Mouse (Mus musculus): ENCODE measurements at regions not wholly inside any gene's neighbourhood (a gene's known extent, or its start where the extent isn't known, plus 50 kb on each side); places are given as distances from the start of the nearest gene placed in this dataset.

- H3K9ac ChIP-seq = no peak overlapping the region
- no peak overlapping the region for H3K4me2 ChIP-seq
- no peak overlapping the region for H3K27ac ChIP-seq (ENCODE audit: low read depth)
- DNase-seq (no peak), ATAC-seq (ENCODE audit: insufficient read depth) (no peak)
- H3K27me3 ChIP-seq (ENCODE audit: insufficient read depth, low read length) = no peaks in the 10 kb centered on the region
- H3K4me3 ChIP-seq (ENCODE audit: low read depth, low read length) = no peak overlapping the region
- no peaks in the 10 kb centered on the region for H3K36me3 ChIP-seq (ENCODE audit: insufficient read depth)
- H3K9me3 ChIP-seq (ENCODE audit: low read depth, low read length) = no peaks in the 10 kb centered on the region
- H3K4me1 ChIP-seq (ENCODE audit: insufficient read depth) = no peaks in the 10 kb centered on the region
- no peak for TF ChIP-seq CTCF (IDR thresholded peaks at IDR 0.05; ENCODE audit: low read depth)
- 92% methylated on average over 1 of the region's 1 CpGs for WGBS
Measured at GRCm38 (mm10) chr10:101324537-101324936, 356.8 kb upstream of the Mgat4c start.

- Histone ChIP-seq H3K4me2 (no peak overlapping the region), H3K27me3 (ENCODE audit: insufficient read depth, low read length) (no peaks in the 10 kb centered on the region), H3K9ac (no peak overlapping the region), H3K36me3 (ENCODE audit: insufficient read depth) (no peaks in the 10 kb centered on the region), H3K9me3 (ENCODE audit: low read depth, low read length) (no peaks in the 10 kb centered on the region), H3K4me3 (ENCODE audit: low read depth, low read length) (no peak overlapping the region), H3K4me1 (ENCODE audit: insufficient read depth) (no peaks in the 10 kb centered on the region), H3K27ac (ENCODE audit: low read depth) (no peak overlapping the region)
- DNase-seq = no peak
- no peak for TF ChIP-seq CTCF (IDR thresholded peaks at IDR 0.05; ENCODE audit: low read depth)
- ATAC-seq (ENCODE audit: insufficient read depth) = no peak
- 87% methylated on average over 1 of the region's 1 CpGs for WGBS
Measured at GRCm38 (mm10) chr10:101328545-101328944, 352.7 kb upstream of the Mgat4c start.

GRCm38 (mm10) chr10:101330109-101330508, 351.2 kb upstream of the Mgat4c start:
- Histone ChIP-seq H3K36me3 (ENCODE audit: insufficient read depth) (no peaks in the 10 kb centered on the region), H3K9ac (no peak overlapping the region), H3K27ac (ENCODE audit: low read depth) (no peak overlapping the region), H3K27me3 (ENCODE audit: insufficient read depth, low read length) (no peaks in the 10 kb centered on the region), H3K4me2 (no peak overlapping the region), H3K4me3 (ENCODE audit: low read depth, low read length) (no peak overlapping the region), H3K9me3 (ENCODE audit: low read depth, low read length) (no peaks in the 10 kb centered on the region), H3K4me1 (ENCODE audit: insufficient read depth) (no peaks in the 10 kb centered on the region)
- DNase-seq (no peak), ATAC-seq (ENCODE audit: insufficient read depth) (no peak)
- TF ChIP-seq CTCF (IDR thresholded peaks at IDR 0.05; ENCODE audit: low read depth) = no peak
- WGBS = 59% methylated on average over 3 of the region's 3 CpGs

- TF ChIP-seq CTCF (IDR thresholded peaks at IDR 0.05; ENCODE audit: low read depth) = no peak
- no peak overlapping the region for H3K9ac ChIP-seq
- H3K4me3 ChIP-seq (ENCODE audit: low read depth, low read length) = no peak overlapping the region
- DNase-seq (no peak), ATAC-seq (ENCODE audit: insufficient read depth) (no peak)
- no peaks in the 10 kb centered on the region for H3K36me3 ChIP-seq (ENCODE audit: insufficient read depth)
- no peak overlapping the region for H3K27ac ChIP-seq (ENCODE audit: low read depth)
- no peaks in the 10 kb centered on the region for H3K9me3 ChIP-seq (ENCODE audit: low read depth, low read length)
- WGBS = 79% methylated on average over 1 of the region's 3 CpGs
- H3K4me2 ChIP-seq = no peak overlapping the region
- H3K27me3 ChIP-seq (ENCODE audit: insufficient read depth, low read length) = no peaks in the 10 kb centered on the region
- no peaks in the 10 kb centered on the region for H3K4me1 ChIP-seq (ENCODE audit: insufficient read depth)
Measured at GRCm38 (mm10) chr10:101335136-101335535, 346.2 kb upstream of the Mgat4c start.

- no peak overlapping the region for H3K27ac ChIP-seq (ENCODE audit: low read depth)
- H3K4me2 ChIP-seq = no peak overlapping the region
- H3K4me3 ChIP-seq (ENCODE audit: low read depth, low read length) = no peak overlapping the region
- no peak overlapping the region for H3K9ac ChIP-seq
- no peaks in the 10 kb centered on the region for H3K9me3 ChIP-seq (ENCODE audit: low read depth, low read length)
- no peaks in the 10 kb centered on the region for H3K36me3 ChIP-seq (ENCODE audit: insufficient read depth)
- no peaks in the 10 kb centered on the region for H3K27me3 ChIP-seq (ENCODE audit: insufficient read depth, low read length)
- DNase-seq (no peak), ATAC-seq (ENCODE audit: insufficient read depth) (no peak)
- TF ChIP-seq CTCF (IDR thresholded peaks at IDR 0.05; ENCODE audit: low read depth) = no peak
- WGBS = 69% methylated on average over 3 of the region's 3 CpGs
- no peaks in the 10 kb centered on the region for H3K4me1 ChIP-seq (ENCODE audit: insufficient read depth)
Measured at GRCm38 (mm10) chr10:101339565-101339964, 341.7 kb upstream of the Mgat4c start.

- no peak for ATAC-seq (ENCODE audit: insufficient read depth)
- TF ChIP-seq CTCF (IDR thresholded peaks at IDR 0.05; ENCODE audit: low read depth) = no peak
- no peak overlapping the region for H3K4me3 ChIP-seq (ENCODE audit: low read depth, low read length)
- H3K27me3 ChIP-seq (ENCODE audit: insufficient read depth, low read length) = no peaks in the 10 kb centered on the region
- no peak overlapping the region for H3K9ac ChIP-seq
- H3K9me3 ChIP-seq (ENCODE audit: low read depth, low read length) = no peaks in the 10 kb centered on the region
- DNase-seq = no peak
- H3K4me1 ChIP-seq (ENCODE audit: insufficient read depth) = no peaks in the 10 kb centered on the region
- H3K27ac ChIP-seq (ENCODE audit: low read depth) = no peak overlapping the region
- H3K4me2 ChIP-seq = no peak overlapping the region
- 52% methylated on average over 2 of the region's 2 CpGs for WGBS
- no peaks in the 10 kb centered on the region for H3K36me3 ChIP-seq (ENCODE audit: insufficient read depth)
Measured at GRCm38 (mm10) chr10:101350198-101350897, 330.9 kb upstream of the Mgat4c start.

GRCm38 (mm10) chr10:101373850-101374581, 307.3 kb upstream of the Mgat4c start:
- H3K4me3 ChIP-seq (ENCODE audit: low read depth, low read length) = no peak overlapping the region
- H3K4me1 ChIP-seq (ENCODE audit: insufficient read depth) = no peaks in the 10 kb centered on the region
- no peaks in the 10 kb centered on the region for H3K9me3 ChIP-seq (ENCODE audit: low read depth, low read length)
- no peak overlapping the region for H3K9ac ChIP-seq
- ATAC-seq (ENCODE audit: insufficient read depth) = no peak
- 84% methylated on average over 9 of the region's 9 CpGs for WGBS
- no peak for TF ChIP-seq CTCF (IDR thresholded peaks at IDR 0.05; ENCODE audit: low read depth)
- H3K4me2 ChIP-seq = no peak overlapping the region
- no peak for DNase-seq
- H3K27me3 ChIP-seq (ENCODE audit: insufficient read depth, low read length) = no peaks in the 10 kb centered on the region
- no peaks in the 10 kb centered on the region for H3K36me3 ChIP-seq (ENCODE audit: insufficient read depth)
- H3K27ac ChIP-seq (ENCODE audit: low read depth) = no peak overlapping the region
